Mouse (Mus musculus): ENCODE data around the gene Tle2. TPM values are rescaled to one million over a fixed set of nuclear protein-coding genes. Genes with fewer than 3 reads are reported as not detected.

The Tle2 gene
- polyA plus RNA-seq, 1 experiment from 2014 or later = 39.4 TPM

- no peaks in the 10 kb centered on the region for H3K9me3 ChIP-seq
- H3K27ac ChIP-seq = peak overlapping the region; percentile 89
- peaks cover 44% of the 10 kb centered on the region for H3K4me1 ChIP-seq (replicated peaks)
- no peak for ATAC-seq (ENCODE audit: insufficient number of reproducible peaks, insufficient read depth, low FRiP score, low TSS enrichment, low read depth)
- H3K36me3 ChIP-seq = peaks cover 7% of the 10 kb centered on the region; the same call in 1 of the 2 replicates
- peak overlapping the region; percentile 40 for H3K4me3 ChIP-seq (replicated peaks)
- no peaks in the 10 kb centered on the region for H3K27me3 ChIP-seq
- H3K9ac ChIP-seq (replicated peaks) = peak overlapping the region; percentile 46
- WGBS = 3% methylated on average over 14 of the region's 14 CpGs
- H3K4me2 ChIP-seq = peak overlapping the region; percentile 88
Observed at GRCm38 (mm10) chr10:81605666-81605973, 31.3 kb downstream of the Tle2 start.

- Histone ChIP-seq H3K4me1 (replicated peaks) (peaks cover 39% of the 10 kb centered on the region), H3K4me3 (replicated peaks) (peak within 1 kb of the TSS; percentile 56)
- under 1% methylated on average over 39 of the region's 39 CpGs for WGBS
Observed at GRCm38 (mm10) chr10:81605974-81606751, 31.8 kb downstream of the Tle2 start, which contains the start of gene BC025920. Gene BC025920, plus strand, starts transcription at chr10:81606270.

GRCm38 (mm10) chr10:81608308-81608707, 33.9 kb downstream of the Tle2 start:
- Histone ChIP-seq H3K27ac (no peak overlapping the region), H3K9ac (replicated peaks) (no peak overlapping the region), H3K9me3 (no peaks in the 10 kb centered on the region), H3K36me3 (peaks cover 7% of the 10 kb centered on the region; the same call in 1 of the 2 replicates), H3K4me2 (no peak overlapping the region), H3K4me1 (replicated peaks) (peaks cover 22% of the 10 kb centered on the region), H3K4me3 (replicated peaks) (no peak overlapping the region), H3K27me3 (no peaks in the 10 kb centered on the region)
- no peak for ATAC-seq (ENCODE audit: insufficient number of reproducible peaks, insufficient read depth, low FRiP score, low TSS enrichment, low read depth)
- WGBS = 97% methylated on average over 1 of the region's 1 CpGs

More at GRCm38 (mm10) chr10:81605974-81606751, 31.8 kb downstream of the Tle2 start, which contains the start of gene BC025920:
- peak within 1 kb of the TSS; percentile 88 for H3K4me2 ChIP-seq
- ATAC-seq (ENCODE audit: insufficient number of reproducible peaks, insufficient read depth, low FRiP score, low TSS enrichment, low read depth) = peak; percentile 78
- peak within 1 kb of the TSS; percentile 95 for H3K27ac ChIP-seq
- no peaks in the 10 kb centered on the region for H3K27me3 ChIP-seq
- peak within 1 kb of the TSS; percentile 63 for H3K9ac ChIP-seq (replicated peaks)
- H3K9me3 ChIP-seq = no peaks in the 10 kb centered on the region
- peaks cover 7% of the 10 kb centered on the region; the same call in 1 of the 2 replicates for H3K36me3 ChIP-seq

GRCm38 (mm10) chr10:81612779-81613178, 38.4 kb downstream of the Tle2 start:
- Histone ChIP-seq H3K4me3 (replicated peaks) (no peak overlapping the region), H3K4me2 (no peak overlapping the region), H3K4me1 (replicated peaks) (peaks cover 14% of the 10 kb centered on the region), H3K27ac (no peak overlapping the region), H3K9me3 (no peaks in the 10 kb centered on the region), H3K9ac (replicated peaks) (no peak overlapping the region), H3K36me3 (peaks cover 7% of the 10 kb centered on the region; the same call in 1 of the 2 replicates), H3K27me3 (no peaks in the 10 kb centered on the region)
- 58% methylated on average over 3 of the region's 3 CpGs for WGBS
- no peak for ATAC-seq (ENCODE audit: insufficient number of reproducible peaks, insufficient read depth, low FRiP score, low TSS enrichment, low read depth)

GRCm38 (mm10) chr10:81615486-81615885, 41.1 kb downstream of the Tle2 start:
- Histone ChIP-seq H3K4me1 (replicated peaks) (peaks cover 14% of the 10 kb centered on the region), H3K4me2 (peak overlapping the region; percentile 17), H3K9ac (replicated peaks) (no peak overlapping the region), H3K27ac (peak overlapping the region; percentile 72), H3K4me3 (replicated peaks) (no peak overlapping the region), H3K9me3 (no peaks in the 10 kb centered on the region), H3K27me3 (no peaks in the 10 kb centered on the region), H3K36me3 (0 out of 2 replicates have a peak, but pooled peaks cover 2% of the 10 kb centered on the region)
- 22% methylated on average over 6 of the region's 6 CpGs for WGBS
- peak; percentile 50 for ATAC-seq (ENCODE audit: insufficient number of reproducible peaks, insufficient read depth, low FRiP score, low TSS enrichment, low read depth)

GRCm38 (mm10) chr10:81619976-81620375, 45.6 kb downstream of the Tle2 start:
- H3K27me3 ChIP-seq = no peaks in the 10 kb centered on the region
- WGBS = 82% methylated on average over 5 of the region's 5 CpGs
- peaks cover 13% of the 10 kb centered on the region for H3K4me1 ChIP-seq (replicated peaks)
- H3K27ac ChIP-seq = no peak overlapping the region
- ATAC-seq (ENCODE audit: insufficient number of reproducible peaks, insufficient read depth, low FRiP score, low TSS enrichment, low read depth) = no peak
- H3K4me3 ChIP-seq (replicated peaks) = no peak overlapping the region
- no peak overlapping the region for H3K4me2 ChIP-seq
- no peaks in the 10 kb centered on the region for H3K9me3 ChIP-seq
- H3K9ac ChIP-seq (replicated peaks) = no peak overlapping the region
- peaks cover 42% of the 10 kb centered on the region for H3K36me3 ChIP-seq

GRCm38 (mm10) chr10:81620786-81621185, 46.4 kb downstream of the Tle2 start:
- H3K4me2 ChIP-seq = no peak overlapping the region
- no peaks in the 10 kb centered on the region for H3K9me3 ChIP-seq
- WGBS = 54% methylated on average over 9 of the region's 9 CpGs
- no peak overlapping the region for H3K27ac ChIP-seq
- peaks cover 5% of the 10 kb centered on the region; the same call in 1 of the 2 replicates for H3K4me1 ChIP-seq (replicated peaks)
- H3K4me3 ChIP-seq (replicated peaks) = no peak overlapping the region
- H3K27me3 ChIP-seq = no peaks in the 10 kb centered on the region
- ATAC-seq (ENCODE audit: insufficient number of reproducible peaks, insufficient read depth, low FRiP score, low TSS enrichment, low read depth) = no peak
- H3K9ac ChIP-seq (replicated peaks) = no peak overlapping the region
- peaks cover 50% of the 10 kb centered on the region for H3K36me3 ChIP-seq

- H3K27ac ChIP-seq = no peak overlapping the region
- no peak for ATAC-seq (ENCODE audit: insufficient number of reproducible peaks, insufficient read depth, low FRiP score, low TSS enrichment, low read depth)
- H3K9ac ChIP-seq (replicated peaks) = no peak overlapping the region
- no peak overlapping the region for H3K4me2 ChIP-seq
- no peak overlapping the region for H3K4me3 ChIP-seq (replicated peaks)
- no peaks in the 10 kb centered on the region for H3K9me3 ChIP-seq
- WGBS = 50% methylated on average over 8 of the region's 8 CpGs
- peaks cover 17% of the 10 kb centered on the region for H3K4me1 ChIP-seq (replicated peaks)
- H3K36me3 ChIP-seq = peaks cover 57% of the 10 kb centered on the region
- H3K27me3 ChIP-seq = no peaks in the 10 kb centered on the region
Observed at GRCm38 (mm10) chr10:81623441-81623840, 49.1 kb downstream of the Tle2 start.

- no peaks in the 10 kb centered on the region for H3K9me3 ChIP-seq
- H3K36me3 ChIP-seq = peaks cover 48% of the 10 kb centered on the region
- ATAC-seq (ENCODE audit: insufficient number of reproducible peaks, insufficient read depth, low FRiP score, low TSS enrichment, low read depth) = no peak
- H3K27me3 ChIP-seq = no peaks in the 10 kb centered on the region
- peak overlapping the region; percentile 72 for H3K9ac ChIP-seq (replicated peaks)
- H3K4me1 ChIP-seq (replicated peaks) = peaks cover 18% of the 10 kb centered on the region
- peak overlapping the region; percentile 88 for H3K4me2 ChIP-seq
- H3K27ac ChIP-seq = peak overlapping the region; percentile 7; the same call in 1 of the 2 replicates
- peak overlapping the region; percentile 74 for H3K4me3 ChIP-seq (replicated peaks)
- 91% methylated on average over 22 of the region's 22 CpGs for WGBS
Observed at GRCm38 (mm10) chr10:81626101-81626993, 52.0 kb downstream of the Tle2 start.

- H3K36me3 ChIP-seq = peaks cover 39% of the 10 kb centered on the region
- peak within 1 kb of the TSS; percentile 92 for H3K27ac ChIP-seq
- peak; percentile 88 for ATAC-seq (ENCODE audit: insufficient number of reproducible peaks, insufficient read depth, low FRiP score, low TSS enrichment, low read depth)
- no peaks in the 10 kb centered on the region for H3K27me3 ChIP-seq
- H3K4me1 ChIP-seq (replicated peaks) = peaks cover 18% of the 10 kb centered on the region
- no peaks in the 10 kb centered on the region for H3K9me3 ChIP-seq
- WGBS = 6% methylated on average over 40 of the region's 40 CpGs
- peak within 1 kb of the TSS; percentile 72 for H3K9ac ChIP-seq (replicated peaks)
- H3K4me3 ChIP-seq (replicated peaks) = peak within 1 kb of the TSS; percentile 74
- H3K4me2 ChIP-seq = peak within 1 kb of the TSS; percentile 88
Observed at GRCm38 (mm10) chr10:81626994-81627835, 52.9 kb downstream of the Tle2 start, which contains the start of gene Sirt6. Gene Sirt6, minus strand, starts transcription at chr10:81627797.
